Mouse (Mus musculus): ENCODE results near the gene Thap2. TPM values are rescaled to one million over a fixed set of nuclear protein-coding genes. Genes with fewer than 3 reads are reported as not detected.

The Thap2 gene
- polyA plus RNA-seq, 1 experiment from 2014 or later: 24.5 TPM

DNA sequence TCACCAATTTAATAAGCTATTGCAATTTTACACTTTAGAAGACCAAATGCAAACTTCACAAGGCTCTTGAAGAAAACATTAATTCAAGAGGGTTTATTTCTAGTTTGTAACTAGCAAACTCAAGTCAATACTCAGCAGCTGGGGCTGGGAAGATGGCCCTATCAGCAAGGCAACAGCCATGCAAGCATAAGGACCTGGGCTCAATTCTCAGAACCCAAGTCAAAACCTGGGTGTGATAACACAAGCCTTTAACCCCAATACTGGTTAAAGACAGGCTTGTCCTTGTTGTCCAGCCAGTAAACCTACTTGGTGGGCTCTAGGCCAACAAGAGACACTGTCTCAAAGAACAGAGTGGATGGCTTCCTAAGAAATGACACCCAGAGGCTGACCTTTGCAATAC lies 37.8 kb downstream of the Thap2 start:
- Histone ChIP-seq H3K9me3 (ENCODE audit: control insufficient read depth, low read length) (no peaks in the 10 kb centered on the region), H3K4me1 (ENCODE audit: control insufficient read depth, insufficient read depth, low read length) (no peaks in the 10 kb centered on the region), H3K4me3 (replicated peaks; ENCODE audit: low read depth, low read length) (no peak overlapping the region), H3K36me3 (ENCODE audit: control insufficient read depth, insufficient read depth, low read length) (peaks cover 40% of the 10 kb centered on the region), H3K27me3 (ENCODE audit: control insufficient read depth, insufficient read depth, low read length) (no peaks in the 10 kb centered on the region), H3K9ac (replicated peaks; ENCODE audit: low read length) (no peak overlapping the region), H3K4me2 (ENCODE audit: low read length) (no peak overlapping the region), H3K27ac (replicated peaks; ENCODE audit: low read depth, low read length) (no peak overlapping the region)
- DNase-seq (no peak), ATAC-seq (ENCODE audit: low FRiP score, low TSS enrichment) (no peak)

DNA sequence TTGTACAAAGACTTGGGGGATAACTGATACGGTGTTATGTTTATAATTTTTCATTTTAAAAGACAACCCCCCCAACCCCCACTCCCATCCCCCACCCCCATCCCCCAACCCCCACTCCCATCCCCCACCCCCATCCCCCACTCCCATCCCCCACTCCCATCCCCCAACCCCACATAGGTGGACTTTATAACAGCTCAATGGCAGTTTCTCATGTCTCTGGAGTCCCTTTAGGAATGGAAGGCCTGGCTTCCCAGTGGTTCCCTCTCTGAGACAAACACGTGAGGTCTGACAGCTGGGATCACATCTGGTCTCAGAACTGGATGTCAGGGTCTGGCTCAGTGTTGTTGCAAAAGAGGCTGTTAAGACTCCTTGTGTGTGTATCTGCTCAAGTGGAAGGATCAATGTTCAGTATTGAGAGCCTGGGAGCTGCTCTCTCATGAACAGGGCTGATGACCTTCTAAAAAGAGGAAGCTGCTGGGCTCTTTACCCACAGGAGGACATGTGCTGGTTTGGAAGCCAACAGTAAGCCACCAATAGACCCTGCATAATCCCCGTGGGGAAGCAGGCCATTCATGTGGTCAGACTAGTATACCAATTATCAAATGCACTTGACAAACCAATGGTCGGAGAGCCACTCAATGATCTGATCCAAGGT lies 41.3 kb downstream of the Thap2 start:
- no peak overlapping the region for H3K27ac ChIP-seq (replicated peaks; ENCODE audit: low read depth, low read length)
- no peaks in the 10 kb centered on the region for H3K9me3 ChIP-seq (ENCODE audit: control insufficient read depth, low read length)
- H3K4me2 ChIP-seq (ENCODE audit: low read length): no peak overlapping the region
- ATAC-seq (ENCODE audit: low FRiP score, low TSS enrichment): no peak
- H3K4me3 ChIP-seq (replicated peaks; ENCODE audit: low read depth, low read length): no peak overlapping the region
- WGBS: 95% methylated on average over 4 of the region's 4 CpGs
- H3K27me3 ChIP-seq (ENCODE audit: control insufficient read depth, insufficient read depth, low read length): no peaks in the 10 kb centered on the region
- H3K9ac ChIP-seq (replicated peaks; ENCODE audit: low read length): no peak overlapping the region
- no peak for DNase-seq
- peaks cover 69% of the 10 kb centered on the region for H3K36me3 ChIP-seq (ENCODE audit: control insufficient read depth, insufficient read depth, low read length)
- H3K4me1 ChIP-seq (ENCODE audit: control insufficient read depth, insufficient read depth, low read length): no peaks in the 10 kb centered on the region

DNA sequence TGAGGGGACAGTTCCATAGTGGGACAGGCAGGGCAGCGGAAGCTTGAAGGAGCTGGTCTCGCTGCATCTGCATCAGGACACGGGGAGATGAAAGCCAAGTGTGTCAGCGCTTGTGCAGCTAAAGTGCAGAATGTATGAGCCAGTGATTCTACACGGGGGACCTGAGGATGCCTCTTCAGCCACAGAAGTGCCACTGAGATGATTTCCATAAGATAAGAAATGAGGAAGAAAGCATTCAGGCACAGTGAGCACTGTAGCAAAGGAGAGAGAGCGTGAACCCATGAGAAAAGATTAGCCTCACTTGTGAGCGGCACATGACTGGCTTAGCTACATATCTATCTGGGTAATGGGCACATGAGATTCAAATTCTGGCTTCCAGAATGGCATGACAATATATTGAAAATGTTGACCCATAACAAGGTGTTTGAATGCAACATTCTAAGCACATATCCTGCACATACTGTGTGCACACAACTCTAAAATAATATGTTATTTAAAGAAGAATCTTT lies 44.4 kb downstream of the Thap2 start:
- no peaks in the 10 kb centered on the region for H3K4me1 ChIP-seq (ENCODE audit: control insufficient read depth, insufficient read depth, low read length)
- H3K27me3 ChIP-seq (ENCODE audit: control insufficient read depth, insufficient read depth, low read length): no peaks in the 10 kb centered on the region
- H3K4me3 ChIP-seq (replicated peaks; ENCODE audit: low read depth, low read length): no peak overlapping the region
- no peak overlapping the region for H3K4me2 ChIP-seq (ENCODE audit: low read length)
- no peak for DNase-seq
- no peak overlapping the region for H3K9ac ChIP-seq (replicated peaks; ENCODE audit: low read length)
- H3K27ac ChIP-seq (replicated peaks; ENCODE audit: low read depth, low read length): no peak overlapping the region
- WGBS: 93% methylated on average over 7 of the region's 7 CpGs
- H3K36me3 ChIP-seq (ENCODE audit: control insufficient read depth, insufficient read depth, low read length): peaks cover 53% of the 10 kb centered on the region
- ATAC-seq (ENCODE audit: low FRiP score, low TSS enrichment): no peak
- H3K9me3 ChIP-seq (ENCODE audit: control insufficient read depth, low read length): no peaks in the 10 kb centered on the region

DNA sequence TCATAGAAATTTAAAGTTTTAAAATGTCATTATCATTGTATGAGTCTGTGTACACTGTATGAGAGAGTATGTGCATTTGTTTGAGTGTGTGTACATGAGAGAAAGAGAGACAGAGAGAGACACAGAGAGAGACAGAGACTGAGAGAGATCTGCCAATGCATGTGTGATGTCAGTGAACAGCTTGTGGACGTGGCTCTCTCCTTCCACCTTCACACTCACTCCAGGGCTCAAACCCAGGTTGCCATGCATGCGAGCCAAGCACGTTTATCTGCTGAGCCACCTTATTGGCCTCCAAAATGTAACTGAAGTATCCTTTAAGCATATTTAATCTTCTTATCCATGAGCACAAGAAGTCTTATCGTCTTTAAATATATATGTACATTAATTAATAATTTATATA lies 47.3 kb downstream of the Thap2 start:
- no peak for DNase-seq
- WGBS: 88% methylated on average over 4 of the region's 4 CpGs
- H3K36me3 ChIP-seq (ENCODE audit: control insufficient read depth, insufficient read depth, low read length): peaks cover 33% of the 10 kb centered on the region
- no peaks in the 10 kb centered on the region for H3K27me3 ChIP-seq (ENCODE audit: control insufficient read depth, insufficient read depth, low read length)
- H3K4me1 ChIP-seq (ENCODE audit: control insufficient read depth, insufficient read depth, low read length): no peaks in the 10 kb centered on the region
- no peak for ATAC-seq (ENCODE audit: low FRiP score, low TSS enrichment)
- H3K4me2 ChIP-seq (ENCODE audit: low read length): no peak overlapping the region
- no peak overlapping the region for H3K27ac ChIP-seq (replicated peaks; ENCODE audit: low read depth, low read length)
- H3K9me3 ChIP-seq (ENCODE audit: control insufficient read depth, low read length): no peaks in the 10 kb centered on the region
- no peak overlapping the region for H3K4me3 ChIP-seq (replicated peaks; ENCODE audit: low read depth, low read length)
- H3K9ac ChIP-seq (replicated peaks; ENCODE audit: low read length): no peak overlapping the region

DNA sequence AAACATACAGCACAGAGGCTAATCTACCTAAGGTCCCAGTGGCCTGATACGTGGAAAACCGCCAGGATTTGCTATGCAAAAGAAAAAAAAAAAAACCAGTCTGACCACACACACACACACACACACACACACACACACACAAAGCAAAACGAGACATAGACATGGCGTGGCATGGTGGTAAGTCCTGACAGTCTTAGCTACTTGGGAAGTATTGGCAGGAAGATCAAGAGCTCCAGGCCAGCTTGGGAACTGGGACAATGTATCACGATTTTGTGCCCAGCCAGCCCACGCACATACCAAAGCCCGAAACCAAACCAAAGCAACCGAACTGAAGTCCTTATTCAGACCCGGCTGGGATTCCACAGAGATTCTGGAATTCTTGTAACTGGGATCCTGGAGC lies 50.7 kb downstream of the Thap2 start:
- WGBS: 84% methylated on average over 9 of the region's 9 CpGs

DNA sequence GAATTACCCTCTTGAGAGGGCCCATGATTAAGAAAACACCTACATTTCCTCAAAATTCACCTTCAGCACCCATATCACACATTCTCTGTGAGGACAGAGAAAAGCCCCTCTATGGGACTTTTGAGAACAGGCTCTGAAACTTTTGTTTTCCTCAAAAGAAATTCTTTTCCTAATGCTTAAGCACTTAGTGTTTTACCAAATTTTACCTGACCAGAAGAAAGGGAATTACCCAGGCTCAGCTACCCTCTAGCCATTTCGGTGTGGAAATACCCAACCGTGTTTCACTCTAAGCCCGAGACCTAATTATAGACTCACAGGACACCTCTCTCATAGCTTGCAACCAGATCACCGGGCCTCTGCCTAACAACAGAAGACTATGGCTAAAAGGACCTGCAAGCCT lies 51.2 kb downstream of the Thap2 start:
- WGBS: 91% methylated on average over 4 of the region's 4 CpGs
- Histone ChIP-seq H3K27ac (replicated peaks; ENCODE audit: low read depth, low read length) (no peak overlapping the region), H3K27me3 (ENCODE audit: control insufficient read depth, insufficient read depth, low read length) (no peaks in the 10 kb centered on the region), H3K4me1 (ENCODE audit: control insufficient read depth, insufficient read depth, low read length) (no peaks in the 10 kb centered on the region), H3K9ac (replicated peaks; ENCODE audit: low read length) (no peak overlapping the region), H3K4me3 (replicated peaks; ENCODE audit: low read depth, low read length) (no peak overlapping the region), H3K4me2 (ENCODE audit: low read length) (no peak overlapping the region), H3K36me3 (ENCODE audit: control insufficient read depth, insufficient read depth, low read length) (no peaks in the 10 kb centered on the region), H3K9me3 (ENCODE audit: control insufficient read depth, low read length) (no peaks in the 10 kb centered on the region)
- ATAC-seq (ENCODE audit: low FRiP score, low TSS enrichment) (no peak), DNase-seq (no peak)

More for the DNA sequence above, 50.7 kb downstream of the Thap2 start:
- H3K9ac ChIP-seq (replicated peaks; ENCODE audit: low read length): no peak overlapping the region
- ATAC-seq (ENCODE audit: low FRiP score, low TSS enrichment) (no peak), DNase-seq (no peak)
- H3K36me3 ChIP-seq (ENCODE audit: control insufficient read depth, insufficient read depth, low read length): peaks cover 5% of the 10 kb centered on the region; the same call in 1 of the 2 replicates
- H3K4me2 ChIP-seq (ENCODE audit: low read length): no peak overlapping the region
- H3K27me3 ChIP-seq (ENCODE audit: control insufficient read depth, insufficient read depth, low read length): no peaks in the 10 kb centered on the region
- no peak overlapping the region for H3K4me3 ChIP-seq (replicated peaks; ENCODE audit: low read depth, low read length)
- no peaks in the 10 kb centered on the region for H3K9me3 ChIP-seq (ENCODE audit: control insufficient read depth, low read length)
- no peak overlapping the region for H3K27ac ChIP-seq (replicated peaks; ENCODE audit: low read depth, low read length)
- H3K4me1 ChIP-seq (ENCODE audit: control insufficient read depth, insufficient read depth, low read length): no peaks in the 10 kb centered on the region

DNA sequence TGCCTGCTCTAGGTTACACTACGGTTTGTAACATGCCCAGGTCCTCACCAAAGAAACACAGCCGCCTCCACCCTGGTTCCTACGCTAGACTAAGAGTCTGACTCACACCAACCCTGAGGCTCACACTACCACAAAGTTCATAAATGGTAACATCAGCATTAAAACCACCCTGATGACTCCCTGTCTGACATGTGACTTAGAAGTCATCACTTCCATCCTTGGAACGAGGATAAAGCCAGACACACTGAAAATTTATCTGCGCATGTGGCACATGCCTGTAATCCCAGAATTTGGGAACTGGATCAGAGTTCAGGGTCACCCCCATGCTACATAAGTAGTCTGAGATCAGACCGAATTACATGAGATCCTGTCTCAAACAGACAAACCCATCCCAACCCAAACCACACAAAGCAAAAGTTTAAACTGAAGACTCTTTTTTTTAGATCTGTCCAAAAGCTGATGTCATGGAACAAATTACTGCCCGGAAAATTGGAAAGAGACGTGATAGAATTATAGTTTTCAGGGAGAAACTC lies 51.8 kb downstream of the Thap2 start:
- H3K36me3 ChIP-seq (ENCODE audit: control insufficient read depth, insufficient read depth, low read length): no peaks in the 10 kb centered on the region
- no peaks in the 10 kb centered on the region for H3K9me3 ChIP-seq (ENCODE audit: control insufficient read depth, low read length)
- no peak overlapping the region for H3K27ac ChIP-seq (replicated peaks; ENCODE audit: low read depth, low read length)
- H3K9ac ChIP-seq (replicated peaks; ENCODE audit: low read length): no peak overlapping the region
- ATAC-seq (ENCODE audit: low FRiP score, low TSS enrichment): no peak
- no peaks in the 10 kb centered on the region for H3K27me3 ChIP-seq (ENCODE audit: control insufficient read depth, insufficient read depth, low read length)
- DNase-seq: no peak
- no peak overlapping the region for H3K4me3 ChIP-seq (replicated peaks; ENCODE audit: low read depth, low read length)
- H3K4me1 ChIP-seq (ENCODE audit: control insufficient read depth, insufficient read depth, low read length): no peaks in the 10 kb centered on the region
- no peak overlapping the region for H3K4me2 ChIP-seq (ENCODE audit: low read length)
- 89% methylated on average over 8 of the region's 8 CpGs for WGBS

DNA sequence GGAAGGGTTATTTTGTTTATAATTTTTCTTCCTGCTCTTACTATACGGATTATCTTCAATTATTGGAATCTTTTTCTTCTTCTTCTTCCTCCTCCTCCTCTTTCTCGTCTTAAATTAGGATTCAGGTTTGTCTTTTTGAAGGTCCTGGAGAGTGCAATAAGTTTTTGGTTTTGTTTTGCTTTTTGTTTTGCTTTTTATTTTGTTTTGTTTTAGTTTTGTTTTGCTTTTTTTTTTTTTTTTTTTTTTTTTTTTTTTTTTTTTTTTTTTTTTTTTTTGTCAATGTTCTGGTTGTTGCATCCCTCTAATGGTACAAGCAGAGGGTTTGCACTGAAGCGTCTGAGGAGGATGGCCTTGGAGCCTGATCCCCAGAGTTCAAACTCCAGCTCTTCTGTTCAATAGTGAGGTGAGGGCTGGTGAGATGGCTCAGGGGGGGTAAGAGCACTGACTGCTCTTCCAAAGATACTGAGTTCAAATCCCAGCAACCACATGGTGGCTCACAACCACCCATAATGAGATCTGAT lies 55.2 kb downstream of the Thap2 start:
- ATAC-seq (ENCODE audit: low FRiP score, low TSS enrichment): no peak
- H3K36me3 ChIP-seq (ENCODE audit: control insufficient read depth, insufficient read depth, low read length): no peaks in the 10 kb centered on the region
- H3K4me2 ChIP-seq (ENCODE audit: low read length): no peak overlapping the region
- no peak overlapping the region for H3K4me3 ChIP-seq (replicated peaks; ENCODE audit: low read depth, low read length)
- no peaks in the 10 kb centered on the region for H3K9me3 ChIP-seq (ENCODE audit: control insufficient read depth, low read length)
- no peak for DNase-seq
- no peak overlapping the region for H3K27ac ChIP-seq (replicated peaks; ENCODE audit: low read depth, low read length)
- no peaks in the 10 kb centered on the region for H3K4me1 ChIP-seq (ENCODE audit: control insufficient read depth, insufficient read depth, low read length)
- no peak overlapping the region for H3K9ac ChIP-seq (replicated peaks; ENCODE audit: low read length)
- no peaks in the 10 kb centered on the region for H3K27me3 ChIP-seq (ENCODE audit: control insufficient read depth, insufficient read depth, low read length)
- WGBS: 82% methylated on average over 3 of the region's 3 CpGs

DNA sequence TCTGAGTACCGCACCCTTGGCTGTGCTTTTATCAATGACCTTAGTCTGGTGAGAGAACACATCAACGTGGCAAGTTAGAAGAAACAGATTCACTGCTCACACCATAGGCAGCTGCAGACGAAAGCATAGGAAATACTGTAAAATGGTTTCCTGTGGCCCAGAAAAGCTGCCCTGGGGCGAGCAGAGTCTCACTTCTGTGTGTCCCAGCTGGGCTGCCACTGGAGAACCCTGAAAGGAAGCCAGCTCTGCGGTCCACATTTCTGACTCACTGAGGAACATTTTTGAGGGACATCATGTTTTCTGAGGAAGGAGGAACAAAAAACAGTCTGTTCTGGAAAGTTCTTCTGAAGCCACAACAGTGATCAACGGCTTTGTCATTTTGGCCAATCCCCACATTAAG lies 55.7 kb downstream of the Thap2 start:
- Histone ChIP-seq H3K9ac (replicated peaks; ENCODE audit: low read length) (no peak overlapping the region), H3K4me2 (ENCODE audit: low read length) (no peak overlapping the region), H3K27ac (replicated peaks; ENCODE audit: low read depth, low read length) (no peak overlapping the region), H3K9me3 (ENCODE audit: control insufficient read depth, low read length) (no peaks in the 10 kb centered on the region), H3K4me3 (replicated peaks; ENCODE audit: low read depth, low read length) (no peak overlapping the region), H3K36me3 (ENCODE audit: control insufficient read depth, insufficient read depth, low read length) (no peaks in the 10 kb centered on the region), H3K27me3 (ENCODE audit: control insufficient read depth, insufficient read depth, low read length) (no peaks in the 10 kb centered on the region), H3K4me1 (ENCODE audit: control insufficient read depth, insufficient read depth, low read length) (no peaks in the 10 kb centered on the region)
- 88% methylated on average over 6 of the region's 6 CpGs for WGBS
- ATAC-seq (ENCODE audit: low FRiP score, low TSS enrichment) (no peak), DNase-seq (no peak)

All from midbrain, embryonic 14.5 days (tissue).